Mouse (Mus musculus): ENCODE data around the gene Gm28053. TPM values are rescaled to one million over a fixed set of nuclear protein-coding genes. Genes with fewer than 3 reads are reported as not detected.

Gm28053 gene
- polyA plus RNA-seq, 1 experiment from 2014 or later: 2.3 TPM

DNA sequence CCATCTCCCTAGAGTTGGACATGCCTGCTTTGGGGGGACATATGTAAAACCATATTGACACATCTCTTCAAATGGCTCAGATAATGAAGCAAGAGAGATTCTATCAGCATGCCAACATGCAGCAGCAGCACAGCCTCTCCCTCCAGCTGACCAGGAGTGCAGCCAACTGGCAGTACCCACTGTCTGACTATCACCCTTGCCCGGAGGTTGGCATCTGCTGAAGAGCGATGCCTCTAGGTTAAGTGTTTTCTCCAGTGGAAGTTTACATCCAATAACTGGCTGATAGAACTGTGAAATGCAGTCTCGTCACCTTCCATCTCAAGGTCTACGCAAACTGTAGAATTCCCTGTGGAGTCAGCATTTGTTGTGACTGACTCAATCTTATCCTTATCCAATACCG is 19.3 kb downstream of the Gm28053 start:
- 89% methylated on average over 5 of the region's 5 CpGs for WGBS
- no peak overlapping the region for H3K4me3 ChIP-seq (ENCODE audit: low read depth, low read length)

DNA sequence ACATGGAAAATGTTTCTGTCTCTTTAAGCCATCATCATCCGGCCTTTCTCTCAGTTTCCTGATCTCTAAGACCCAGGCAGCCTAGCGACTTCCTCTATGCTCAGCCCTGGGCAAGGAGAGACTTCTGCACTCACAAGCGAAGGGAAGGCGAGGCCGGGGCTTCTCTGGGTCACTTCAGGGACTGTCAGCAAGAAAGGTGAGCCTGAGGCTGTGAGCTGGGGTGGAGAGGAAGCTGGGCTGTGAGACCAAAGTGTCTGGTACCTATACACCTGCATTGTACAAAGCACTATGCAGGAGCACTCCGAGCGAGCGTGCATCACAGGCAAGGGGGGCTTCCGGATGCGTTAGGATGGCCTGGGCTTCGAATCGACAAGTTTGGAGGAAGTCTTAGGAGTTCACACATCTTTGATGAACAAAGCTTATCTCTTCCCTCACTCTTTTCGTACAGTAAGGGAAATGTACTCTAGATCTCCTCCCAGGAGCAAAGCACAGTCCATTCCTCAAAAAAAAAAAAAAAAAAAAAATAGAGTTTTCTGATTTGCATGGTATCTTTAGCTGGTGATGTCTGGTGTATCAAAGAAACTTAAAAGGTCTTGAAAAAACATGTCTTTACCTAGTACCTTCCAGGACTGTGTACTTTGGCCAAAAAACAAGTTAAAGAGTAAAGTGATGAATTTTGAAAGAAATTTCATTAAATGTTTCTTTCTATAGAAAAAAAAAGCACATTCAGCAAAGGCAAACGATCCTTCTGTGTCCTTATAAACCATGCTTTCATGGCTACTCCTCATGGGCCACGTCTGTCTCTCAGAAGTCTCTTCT is 20.8 kb downstream of the Gm28053 start, which contains the start of gene Gimap1:
Gene Gimap1 (plus strand): TSS at position 94 of the 819 bp plus-strand sequence.
- Histone ChIP-seq H3K4me2 (replicated peaks; ENCODE audit: low read depth) (peak within 1 kb of the TSS; percentile 58), H3K4me3 (ENCODE audit: low read depth, low read length) (peak within 1 kb of the TSS; percentile 38), H3K27ac (ENCODE audit: low read depth, low read length) (peak within 1 kb of the TSS; percentile 1; the same call in 1 of the 2 replicates), H3K4me1 (replicated peaks; ENCODE audit: control insufficient read depth, insufficient read depth, low read length) (peaks cover 12% of the 10 kb centered on the region), H3K36me3 (ENCODE audit: control insufficient read depth, insufficient read depth) (no peaks in the 10 kb centered on the region), H3K27me3 (replicated peaks; ENCODE audit: control insufficient read depth, insufficient read depth, low read length) (no peaks in the 10 kb centered on the region), H3K9me3 (ENCODE audit: control insufficient read depth) (no peaks in the 10 kb centered on the region), H3K9ac (ENCODE audit: low read depth, low read length) (0 out of 2 replicates have a peak within 1 kb of the TSS, but pooled peaks have one; percentile 26)
- 46% methylated on average over 15 of the region's 15 CpGs for WGBS
- ATAC-seq: no peak
- no peak for TF ChIP-seq CTCF (IDR thresholded peaks at IDR 0.05; ENCODE audit: low read depth)

More for the DNA sequence above, 19.3 kb downstream of the Gm28053 start:
- H3K27ac ChIP-seq (ENCODE audit: low read depth, low read length): no peak overlapping the region
- no peak overlapping the region for H3K9ac ChIP-seq (ENCODE audit: low read depth, low read length)
- H3K4me2 ChIP-seq (replicated peaks; ENCODE audit: low read depth): no peak overlapping the region
- H3K36me3 ChIP-seq (ENCODE audit: control insufficient read depth, insufficient read depth): no peaks in the 10 kb centered on the region
- no peak for ATAC-seq
- H3K9me3 ChIP-seq (ENCODE audit: control insufficient read depth): no peaks in the 10 kb centered on the region
- H3K4me1 ChIP-seq (replicated peaks; ENCODE audit: control insufficient read depth, insufficient read depth, low read length): peaks cover 12% of the 10 kb centered on the region
- TF ChIP-seq CTCF (IDR thresholded peaks at IDR 0.05; ENCODE audit: low read depth): no peak
- no peaks in the 10 kb centered on the region for H3K27me3 ChIP-seq (replicated peaks; ENCODE audit: control insufficient read depth, insufficient read depth, low read length)

DNA sequence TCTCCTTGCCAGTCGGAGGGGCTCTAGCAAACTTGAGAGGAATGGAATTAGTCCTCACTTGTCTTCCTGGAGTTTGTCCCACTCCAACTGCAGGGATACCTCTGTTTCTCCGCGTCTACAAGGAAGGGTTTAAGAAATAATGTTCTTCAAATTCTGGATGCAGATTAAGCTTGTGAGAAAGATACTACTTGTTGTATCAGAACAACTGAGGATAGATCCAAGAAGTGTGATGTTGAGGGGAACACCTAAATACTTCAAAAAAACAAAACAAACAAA is 21.3 kb downstream of the Gm28053 start:
- WGBS: 65% methylated on average over 3 of the region's 3 CpGs
- no peak overlapping the region for H3K27ac ChIP-seq (ENCODE audit: low read depth, low read length)
- no peak overlapping the region for H3K9ac ChIP-seq (ENCODE audit: low read depth, low read length)

DNA sequence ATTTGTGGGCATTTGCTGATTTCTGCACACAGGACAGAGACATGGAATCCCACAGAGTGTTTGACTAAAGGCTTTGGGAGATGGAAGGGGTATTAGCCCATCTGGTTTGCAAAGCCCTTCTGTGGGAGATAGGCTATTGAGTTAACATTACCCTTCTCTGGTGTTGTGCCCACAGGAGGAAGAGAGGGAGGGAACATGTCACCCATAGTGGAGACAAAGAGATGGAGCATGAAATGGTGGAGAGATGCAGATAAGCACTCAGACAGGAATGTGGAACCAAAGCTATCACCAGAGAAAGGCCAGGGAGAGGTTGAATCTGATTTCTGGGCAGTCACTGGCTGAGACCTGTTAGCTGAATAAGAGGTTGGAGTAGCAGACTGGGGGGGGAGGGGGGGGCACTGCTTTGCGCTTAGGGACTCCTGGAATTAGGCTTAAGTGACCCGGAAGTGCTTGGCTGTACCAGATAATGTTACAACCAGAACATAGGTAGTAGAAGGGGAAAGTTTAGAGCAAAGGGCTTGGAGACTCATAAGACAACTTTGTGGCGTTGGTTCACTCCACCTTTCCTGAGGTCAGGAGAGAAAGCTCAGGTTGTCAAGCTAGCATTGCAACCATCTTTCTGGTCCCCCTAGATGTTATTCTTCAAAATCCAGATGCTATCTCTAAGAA is 22.2 kb downstream of the Gm28053 start:
- no peak for TF ChIP-seq CTCF (IDR thresholded peaks at IDR 0.05; ENCODE audit: low read depth)
- Histone ChIP-seq H3K27ac (ENCODE audit: low read depth, low read length) (no peak overlapping the region), H3K9ac (ENCODE audit: low read depth, low read length) (no peak overlapping the region), H3K4me2 (replicated peaks; ENCODE audit: low read depth) (peak overlapping the region; percentile 85), H3K36me3 (ENCODE audit: control insufficient read depth, insufficient read depth) (no peaks in the 10 kb centered on the region), H3K4me3 (ENCODE audit: low read depth, low read length) (no peak overlapping the region), H3K27me3 (replicated peaks; ENCODE audit: control insufficient read depth, insufficient read depth, low read length) (no peaks in the 10 kb centered on the region), H3K9me3 (ENCODE audit: control insufficient read depth) (no peaks in the 10 kb centered on the region), H3K4me1 (replicated peaks; ENCODE audit: control insufficient read depth, insufficient read depth, low read length) (peaks cover 12% of the 10 kb centered on the region)
- ATAC-seq: no peak
- 37% methylated on average over 3 of the region's 3 CpGs for WGBS

More for the DNA sequence above, 21.3 kb downstream of the Gm28053 start:
- H3K4me1 ChIP-seq (replicated peaks; ENCODE audit: control insufficient read depth, insufficient read depth, low read length): peaks cover 12% of the 10 kb centered on the region
- TF ChIP-seq CTCF (IDR thresholded peaks at IDR 0.05; ENCODE audit: low read depth): no peak
- H3K4me3 ChIP-seq (ENCODE audit: low read depth, low read length): no peak overlapping the region; the same call in 1 of the 2 replicates
- peak overlapping the region; percentile 58; the same call in 1 of the 2 replicates for H3K4me2 ChIP-seq (replicated peaks; ENCODE audit: low read depth)
- H3K27me3 ChIP-seq (replicated peaks; ENCODE audit: control insufficient read depth, insufficient read depth, low read length): no peaks in the 10 kb centered on the region
- no peaks in the 10 kb centered on the region for H3K36me3 ChIP-seq (ENCODE audit: control insufficient read depth, insufficient read depth)
- H3K9me3 ChIP-seq (ENCODE audit: control insufficient read depth): no peaks in the 10 kb centered on the region
- ATAC-seq: no peak

DNA sequence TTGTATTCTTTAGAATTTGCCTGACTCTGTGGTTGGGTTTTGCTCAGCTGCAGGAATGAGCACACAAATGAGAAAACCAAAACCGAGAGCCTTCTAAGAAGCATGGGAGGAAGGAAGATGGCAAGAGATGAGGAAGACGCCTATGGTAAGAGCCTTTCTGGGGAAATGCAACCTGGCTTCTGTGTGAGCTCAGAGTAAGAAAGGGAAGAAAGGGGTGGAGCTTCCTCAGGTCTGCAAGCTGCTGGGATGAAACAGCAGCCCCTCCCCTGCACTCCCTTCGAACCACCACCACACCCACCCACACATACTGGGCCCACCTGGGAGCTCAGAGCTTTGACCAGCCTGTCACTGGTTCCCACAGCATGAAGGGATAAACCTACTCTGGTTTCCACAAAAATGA is 22.9 kb downstream of the Gm28053 start:
- no peak overlapping the region for H3K9ac ChIP-seq (ENCODE audit: low read depth, low read length)
- no peaks in the 10 kb centered on the region for H3K36me3 ChIP-seq (ENCODE audit: control insufficient read depth, insufficient read depth)
- no peak overlapping the region for H3K27ac ChIP-seq (ENCODE audit: low read depth, low read length)
- no peaks in the 10 kb centered on the region for H3K9me3 ChIP-seq (ENCODE audit: control insufficient read depth)
- no peaks in the 10 kb centered on the region for H3K27me3 ChIP-seq (replicated peaks; ENCODE audit: control insufficient read depth, insufficient read depth, low read length)
- H3K4me3 ChIP-seq (ENCODE audit: low read depth, low read length): no peak overlapping the region
- no peak for TF ChIP-seq CTCF (IDR thresholded peaks at IDR 0.05; ENCODE audit: low read depth)
- peaks cover 12% of the 10 kb centered on the region for H3K4me1 ChIP-seq (replicated peaks; ENCODE audit: control insufficient read depth, insufficient read depth, low read length)
- H3K4me2 ChIP-seq (replicated peaks; ENCODE audit: low read depth): peak overlapping the region; percentile 85
- WGBS: 27% methylated on average over 3 of the region's 3 CpGs
- no peak for ATAC-seq

DNA sequence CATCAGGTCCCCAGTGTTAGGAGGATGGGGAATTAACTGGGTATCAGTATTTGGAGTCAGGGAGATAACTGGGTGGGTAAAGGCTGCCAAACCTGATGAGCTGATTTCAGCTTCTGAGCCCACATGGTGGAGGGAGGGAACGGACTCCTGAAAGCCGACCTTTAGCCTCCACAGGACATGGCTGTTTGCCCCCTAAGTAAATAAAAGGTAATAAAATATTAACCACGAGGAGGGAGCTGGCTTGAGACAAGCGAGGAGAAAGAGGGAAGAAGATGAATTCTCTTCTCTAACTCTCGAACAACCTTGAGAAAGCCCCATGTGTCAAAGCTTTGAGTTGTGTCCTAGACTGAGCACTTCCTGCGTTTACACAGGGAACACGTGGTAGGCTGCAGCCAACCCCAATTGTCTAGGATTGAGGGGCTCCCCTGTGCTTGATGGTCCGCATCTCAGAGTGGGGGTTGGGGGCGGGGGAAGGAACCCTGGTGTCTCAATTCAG is 23.4 kb downstream of the Gm28053 start:
- Histone ChIP-seq H3K27me3 (replicated peaks; ENCODE audit: control insufficient read depth, insufficient read depth, low read length) (no peaks in the 10 kb centered on the region), H3K27ac (ENCODE audit: low read depth, low read length) (peak overlapping the region; percentile 36; the same call in 1 of the 2 replicates), H3K4me2 (replicated peaks; ENCODE audit: low read depth) (peak overlapping the region; percentile 85), H3K9ac (ENCODE audit: low read depth, low read length) (no peak overlapping the region), H3K9me3 (ENCODE audit: control insufficient read depth) (no peaks in the 10 kb centered on the region), H3K36me3 (ENCODE audit: control insufficient read depth, insufficient read depth) (no peaks in the 10 kb centered on the region), H3K4me1 (replicated peaks; ENCODE audit: control insufficient read depth, insufficient read depth, low read length) (peaks cover 12% of the 10 kb centered on the region), H3K4me3 (ENCODE audit: low read depth, low read length) (peak overlapping the region; percentile 57; the same call in 1 of the 2 replicates)
- no peak for TF ChIP-seq CTCF (IDR thresholded peaks at IDR 0.05; ENCODE audit: low read depth)
- 7% methylated on average over 9 of the region's 9 CpGs for WGBS
- ATAC-seq: no peak
